In genomic region chr19:59939711-59940110, GRCm38 (mm10) we compare ENCODE assay signal across 11 mouse cellular contexts. TPM values are rescaled to one million over a fixed set of nuclear protein-coding genes. Genes with fewer than 3 reads are reported as not detected.
A peak's percentile ranks its signal among the peaks of the same experiment; 100 is the strongest.
DNase-seq lines count a peak whose midpoint lies in the region; ATAC-seq lines count a peak whose summit lies in the region.
"Had no signal": no experiment of that assay in that cellular context is flagged by ENCODE, and none has a peak within 500 bp of the region (broad histone marks: within the 10 kb centered on the region; RNA-seq: fewer than 3 reads in every experiment).

No protein-coding gene starts in this region.

- peak; percentile 18 for DNase-seq in gastrocnemius, adult 18-20 months (ENCODE audit: low spot score)
- no peak for DNase-seq in gastrocnemius, postnatal 36 days
- peak; percentile 7 for DNase-seq in ovary, adult 18-20 months (ENCODE audit: low spot score)
- DNase-seq in ovary, postnatal 36 days (ENCODE audit: low spot score) = no peak
- DNase-seq in kidney, postnatal 14 days = peak; percentile 10
- peak; percentile 51 for DNase-seq in ovary, postnatal 14 days (ENCODE audit: low spot score)
- no peak for DNase-seq in midbrain, embryonic 14.5 days
- DNase-seq in embryo, embryonic 11 days = no peak
- DNase-seq: cerebellum, adult 2 months; thymus, postnatal 25 days had no signal

- ATAC-seq in midbrain, embryonic 14.5 days (ENCODE audit: low FRiP score, low TSS enrichment) = no peak

- WGBS in midbrain, embryonic 14.5 days = 83% methylated on average over 5 of the region's 5 CpGs

- peaks cover 32% of the 10 kb centered on the region for H3K4me1 ChIP-seq in midbrain, embryonic 14.5 days (ENCODE audit: control insufficient read depth, insufficient read depth, low read length)

- no peaks in the 10 kb centered on the region for H3K9me3 ChIP-seq in midbrain, embryonic 14.5 days (ENCODE audit: control insufficient read depth, low read length)
- H3K9me3 ChIP-seq: lung, embryonic 15.5 days had no signal

- H3K27me3 ChIP-seq in midbrain, embryonic 14.5 days (ENCODE audit: control insufficient read depth, insufficient read depth, low read length) = no peaks in the 10 kb centered on the region
- H3K27me3 ChIP-seq: lung, embryonic 15.5 days had no signal

- H3K4me2 ChIP-seq in midbrain, embryonic 14.5 days (ENCODE audit: low read length) = no peak overlapping the region
- H3K4me2 ChIP-seq: lung, embryonic 15.5 days had no signal

- H3K4me3 ChIP-seq in midbrain, embryonic 14.5 days (replicated peaks; ENCODE audit: low read depth, low read length) = no peak overlapping the region
- H3K4me3 ChIP-seq: lung, embryonic 15.5 days had no signal

- intact Hi-C loops in gastrocnemius, postnatal 36 days (cut with DNase I) = loop anchor here (5.0 kb wide), 1 partner anchor 203 kb away; no protein-coding TSS in a partner anchor

- peaks cover 3% of the 10 kb centered on the region; the same call in 1 of the 2 replicates for H3K36me3 ChIP-seq in midbrain, embryonic 14.5 days (ENCODE audit: control insufficient read depth, insufficient read depth, low read length)
- H3K36me3 ChIP-seq: lung, embryonic 15.5 days had no signal

- H3K9ac ChIP-seq in midbrain, embryonic 14.5 days (replicated peaks; ENCODE audit: low read length) = no peak overlapping the region
- H3K9ac ChIP-seq: lung, embryonic 15.5 days had no signal

- H3K27ac ChIP-seq in midbrain, embryonic 14.5 days (replicated peaks; ENCODE audit: low read depth, low read length) = no peak overlapping the region
- H3K27ac ChIP-seq: lung, embryonic 15.5 days had no signal

RNA-seq across cellular contexts. Expression of gene Rab11fip2, which starts 3.7 kb away (rescaled TPM):
- 10 to 100 TPM; 12.0 to 12.1 TPM for total RNA-seq in gastrocnemius, adult 18-20 months (2021)
- 10 to 100 TPM; 11.0 to 11.8 TPM for total RNA-seq in gastrocnemius, postnatal 36 days (2021)
- 16.3 and 22.6 TPM in 2 replicates for polyA plus RNA-seq in midbrain, embryonic 14.5 days (2014; fragmentation: Nextera tagmentation; extraction: Ambion mirVana)

Comparison
In these comparisons a context has a peak if more than half of its experiments do, and no peak if none do; other contexts are left out.
1. DNase-seq: peak in gastrocnemius, adult 18-20 months (single experiment), ovary, adult 18-20 months (single experiment), kidney, postnatal 14 days (single experiment) and ovary, postnatal 14 days (single experiment); none in gastrocnemius, postnatal 36 days (0 of 2), ovary, postnatal 36 days (single experiment), midbrain, embryonic 14.5 days (single experiment) and embryo, embryonic 11 days (single experiment).